Mouse (Mus musculus) kidney, postnatal 10 days (tissue): ENCODE data around the gene Wfdc16.

Experiments
- DNase-seq: peaks from one replicate; pipeline ENCODE4 v3.0.0; 2021; ENCODE audit warnings: mixed read lengths

Wfdc16 gene

DNA sequence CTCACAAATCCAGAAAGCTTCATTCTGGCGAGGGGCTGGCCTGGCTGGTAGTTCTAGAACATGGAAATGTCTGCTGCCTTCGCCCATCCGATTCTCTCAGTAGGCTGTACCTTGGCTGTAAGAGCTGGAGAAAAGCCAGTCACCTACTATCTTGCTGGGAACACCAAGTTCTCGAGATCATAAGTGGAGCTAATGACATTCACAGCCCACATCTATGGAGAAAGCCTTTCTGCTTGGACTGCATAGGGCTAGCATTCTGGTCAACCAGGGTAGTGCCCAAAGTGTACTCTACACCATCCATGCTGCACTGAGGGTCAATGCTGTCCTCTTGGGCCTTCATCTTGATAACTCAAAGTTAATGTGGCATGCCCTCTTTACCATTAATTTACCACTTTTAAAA lies 45.1 kb downstream of the Wfdc16 start, which contains the start of gene Eppin:
Gene Eppin (minus strand): TSS at position 101 of the 400 bp plus-strand sequence.
- DNase-seq, result no peak

DNA sequence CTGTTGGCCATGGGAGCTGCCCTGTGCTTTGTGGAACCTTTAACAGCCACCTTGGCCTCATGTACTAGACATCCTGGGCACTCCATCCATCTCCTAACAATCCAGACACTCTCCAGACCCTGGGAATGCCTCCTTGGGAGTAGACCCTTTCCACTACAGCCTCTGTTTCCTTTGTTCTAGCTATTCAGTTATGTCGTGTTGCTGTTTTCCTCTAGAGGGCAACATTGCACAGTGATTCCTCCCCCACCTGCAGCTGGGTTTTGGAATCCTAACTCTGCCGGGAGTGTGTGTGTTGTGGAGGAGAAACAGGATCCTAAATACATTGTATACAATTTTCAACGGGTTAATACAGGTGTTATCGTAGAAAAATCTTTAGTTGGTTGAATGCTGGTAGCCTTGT lies 46.6 kb downstream of the Wfdc16 start:
- DNase-seq, result peak; percentile 46

DNA sequence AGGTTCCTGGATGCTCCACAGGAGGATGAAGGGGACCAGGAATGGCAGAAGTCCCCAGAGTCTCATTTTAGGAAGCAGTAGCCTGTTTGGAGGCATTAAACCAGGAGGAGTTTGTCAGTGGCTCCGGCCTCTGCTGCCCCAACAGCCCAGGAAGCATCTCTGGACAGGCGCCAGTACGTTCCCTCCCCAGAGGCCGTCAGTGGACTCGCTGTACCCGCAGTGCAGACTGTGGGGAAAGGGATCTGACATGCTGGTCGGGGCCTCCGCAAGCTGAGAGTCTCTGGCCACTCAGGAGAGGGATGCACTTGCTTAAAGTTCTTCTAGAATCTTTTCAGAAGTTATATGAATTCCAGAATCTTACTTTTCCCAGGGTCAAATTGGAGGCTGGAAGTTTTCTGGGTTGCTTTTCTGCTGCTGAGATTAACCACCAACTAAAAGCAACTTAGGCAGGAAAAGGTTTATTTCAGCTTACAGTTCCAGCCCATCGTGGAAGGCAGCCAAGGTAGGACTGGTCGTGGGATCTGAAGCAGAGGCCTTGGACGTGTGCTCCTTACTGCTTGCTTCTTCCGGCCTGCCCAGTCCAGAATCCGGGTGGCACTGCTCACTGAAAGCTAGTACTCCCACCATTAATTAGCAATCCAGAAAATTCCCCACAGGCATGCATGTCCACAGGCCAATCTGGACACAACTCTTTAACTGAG lies 53.4 kb downstream of the Wfdc16 start, which contains the start of gene Wfdc6a:
Gene Wfdc6a (minus strand): TSS at position 423 of the 701 bp plus-strand sequence.
- peak; percentile 46 for DNase-seq
